Mouse (Mus musculus): Measurements from ENCODE around the gene Pxdn. TPM values are rescaled to one million over a fixed set of nuclear protein-coding genes. Genes with fewer than 3 reads are reported as not detected.

The Pxdn gene
- polyA plus RNA-seq, 1 experiment: 50.5 TPM

- no peak overlapping the region for H3K4me2 ChIP-seq (ENCODE audit: low read depth)
- H3ac ChIP-seq (ENCODE audit: control insufficient read depth, insufficient read length): no peak overlapping the region
- no peak for TF ChIP-seq REST (IDR thresholded peaks at IDR 0.05; ENCODE audit: insufficient read depth, insufficient read length)
- TF ChIP-seq POLR2A (IDR thresholded peaks at IDR 0.05; ENCODE audit: insufficient read length, low read depth): no peak
- no peak for TF ChIP-seq MYOG (IDR thresholded peaks at IDR 0.05; ENCODE audit: control insufficient read depth in 1 of 3, insufficient read depth in 1 of 3, insufficient read length in 2 of 3, low read depth in 2 of 3)
- no peak for TF ChIP-seq TCF12 (IDR thresholded peaks at IDR 0.05; ENCODE audit: insufficient read depth, poor library complexity, severe bottlenecking)
- no peak for TF ChIP-seq MAX (IDR thresholded peaks at IDR 0.05; ENCODE audit: low read depth)
- TF ChIP-seq POLR2AphosphoS2 (IDR thresholded peaks at IDR 0.05; ENCODE audit: insufficient read length, low read depth): no peak
- TF ChIP-seq MYOD1 (IDR thresholded peaks at IDR 0.05; ENCODE audit: control insufficient read depth in 1 of 3, insufficient read length in 2 of 3, low read depth in 2 of 3): no peak
- TF ChIP-seq USF1 (IDR thresholded peaks at IDR 0.05; ENCODE audit: low read depth): no peak
- no peak for TF ChIP-seq CEBPB (IDR thresholded peaks at IDR 0.05; ENCODE audit: insufficient read depth, poor library complexity, severe bottlenecking)
- no peak for TF ChIP-seq SRF (IDR thresholded peaks at IDR 0.05; ENCODE audit: control insufficient read depth, insufficient read length, low read depth)
- no peak for TF ChIP-seq E2F4 (IDR thresholded peaks at IDR 0.05; ENCODE audit: insufficient read depth)
- H3K27me3 ChIP-seq (ENCODE audit: control insufficient read depth, insufficient read depth, insufficient read length): no peaks in the 10 kb centered on the region
- H3K36me3 ChIP-seq (ENCODE audit: control insufficient read depth, insufficient read depth): peaks cover 27% of the 10 kb centered on the region
- no peaks in the 10 kb centered on the region for H3K79me2 ChIP-seq (ENCODE audit: control insufficient read depth, insufficient read depth)
- H3K4me3 ChIP-seq: no peak overlapping the region
These were observed 78.1 kb downstream of the Pxdn start for GRCm38 (mm10) chr12:30015501-30015900.

GRCm38 (mm10) chr12:30017131-30017530 is 79.7 kb downstream of the Pxdn start:
- Histone ChIP-seq H3K4me3 (no peak overlapping the region), H3K27me3 (ENCODE audit: control insufficient read depth, insufficient read depth, insufficient read length) (no peaks in the 10 kb centered on the region), H3ac (ENCODE audit: control insufficient read depth, insufficient read length) (no peak overlapping the region), H3K36me3 (ENCODE audit: control insufficient read depth, insufficient read depth) (peaks cover 20% of the 10 kb centered on the region), H3K4me2 (ENCODE audit: low read depth) (no peak overlapping the region), H3K79me2 (ENCODE audit: control insufficient read depth, insufficient read depth) (no peaks in the 10 kb centered on the region)
- TF ChIP-seq MYOG (IDR thresholded peaks at IDR 0.05; ENCODE audit: control insufficient read depth in 1 of 3, insufficient read depth in 1 of 3, insufficient read length in 2 of 3, low read depth in 2 of 3): no peak
- no peak for TF ChIP-seq TCF12 (IDR thresholded peaks at IDR 0.05; ENCODE audit: insufficient read depth, poor library complexity, severe bottlenecking)
- no peak for TF ChIP-seq SRF (IDR thresholded peaks at IDR 0.05; ENCODE audit: control insufficient read depth, insufficient read length, low read depth)
- no peak for TF ChIP-seq MYOD1 (IDR thresholded peaks at IDR 0.05; ENCODE audit: control insufficient read depth in 1 of 3, insufficient read length in 2 of 3, low read depth in 2 of 3)
- no peak for TF ChIP-seq POLR2A (IDR thresholded peaks at IDR 0.05; ENCODE audit: insufficient read length, low read depth)
- no peak for TF ChIP-seq POLR2AphosphoS2 (IDR thresholded peaks at IDR 0.05; ENCODE audit: insufficient read length, low read depth)
- no peak for TF ChIP-seq TCF3 (IDR thresholded peaks at IDR 0.05; ENCODE audit: insufficient read length, low read depth)
- no peak for TF ChIP-seq USF1 (IDR thresholded peaks at IDR 0.05; ENCODE audit: low read depth)
- no peak for TF ChIP-seq MAX (IDR thresholded peaks at IDR 0.05; ENCODE audit: low read depth)
- TF ChIP-seq CEBPB (IDR thresholded peaks at IDR 0.05; ENCODE audit: insufficient read depth, poor library complexity, severe bottlenecking): no peak
- TF ChIP-seq REST (IDR thresholded peaks at IDR 0.05; ENCODE audit: insufficient read depth, insufficient read length): no peak
- no peak for TF ChIP-seq E2F4 (IDR thresholded peaks at IDR 0.05; ENCODE audit: insufficient read depth)

DNA sequence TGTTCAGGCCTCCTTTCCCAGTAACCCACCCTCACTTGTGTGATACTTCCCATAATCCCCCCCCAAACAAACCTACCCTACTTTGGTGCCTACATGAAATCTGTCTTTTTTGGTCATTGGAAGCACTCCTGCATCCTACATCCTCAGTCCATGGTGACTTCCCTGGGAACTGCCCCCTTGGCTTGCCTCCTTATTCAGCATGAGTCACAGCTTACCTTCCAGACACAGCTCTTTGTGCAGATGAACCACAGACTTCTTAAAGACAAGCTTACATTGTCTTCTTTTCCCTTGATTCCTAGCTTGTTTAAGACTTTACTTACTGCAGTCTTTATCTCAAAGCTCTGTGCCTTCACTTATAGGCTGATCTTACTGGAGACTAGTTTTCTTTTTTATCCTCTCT is 83.0 kb downstream of the Pxdn start:
- TF ChIP-seq TCF3 (IDR thresholded peaks at IDR 0.05; ENCODE audit: insufficient read length, low read depth) (no peak), TCF12 (IDR thresholded peaks at IDR 0.05; ENCODE audit: insufficient read depth, poor library complexity, severe bottlenecking) (no peak), MAX (IDR thresholded peaks at IDR 0.05; ENCODE audit: low read depth) (no peak), MYOD1 (IDR thresholded peaks at IDR 0.05; ENCODE audit: control insufficient read depth in 1 of 3, insufficient read length in 2 of 3, low read depth in 2 of 3) (no peak)
- Histone ChIP-seq H3ac (ENCODE audit: control insufficient read depth, insufficient read length) (no peak overlapping the region), H3K27me3 (ENCODE audit: control insufficient read depth, insufficient read depth, insufficient read length) (no peaks in the 10 kb centered on the region), H3K36me3 (ENCODE audit: control insufficient read depth, insufficient read depth) (peaks cover 7% of the 10 kb centered on the region), H3K4me3 (no peak overlapping the region), H3K79me2 (ENCODE audit: control insufficient read depth, insufficient read depth) (no peaks in the 10 kb centered on the region), H3K4me2 (ENCODE audit: low read depth) (peak overlapping the region; percentile 34)

GRCm38 (mm10) chr12:30023491-30023890 is 86.1 kb downstream of the Pxdn start:
- TF ChIP-seq MYOG (IDR thresholded peaks at IDR 0.05; ENCODE audit: control insufficient read depth in 1 of 3, insufficient read depth in 1 of 3, insufficient read length in 2 of 3, low read depth in 2 of 3) (no peak), MAX (IDR thresholded peaks at IDR 0.05; ENCODE audit: low read depth) (no peak), REST (IDR thresholded peaks at IDR 0.05; ENCODE audit: insufficient read depth, insufficient read length) (no peak), SRF (IDR thresholded peaks at IDR 0.05; ENCODE audit: control insufficient read depth, insufficient read length, low read depth) (no peak), USF1 (IDR thresholded peaks at IDR 0.05; ENCODE audit: low read depth) (no peak), POLR2A (IDR thresholded peaks at IDR 0.05; ENCODE audit: insufficient read length, low read depth) (no peak), CEBPB (IDR thresholded peaks at IDR 0.05; ENCODE audit: insufficient read depth, poor library complexity, severe bottlenecking) (no peak), MYOD1 (IDR thresholded peaks at IDR 0.05; ENCODE audit: control insufficient read depth in 1 of 3, insufficient read length in 2 of 3, low read depth in 2 of 3) (no peak), TCF12 (IDR thresholded peaks at IDR 0.05; ENCODE audit: insufficient read depth, poor library complexity, severe bottlenecking) (no peak), POLR2AphosphoS2 (IDR thresholded peaks at IDR 0.05; ENCODE audit: insufficient read length, low read depth) (no peak), E2F4 (IDR thresholded peaks at IDR 0.05; ENCODE audit: insufficient read depth) (no peak), TCF3 (IDR thresholded peaks at IDR 0.05; ENCODE audit: insufficient read length, low read depth) (no peak)
- Histone ChIP-seq H3K79me2 (ENCODE audit: control insufficient read depth, insufficient read depth) (no peaks in the 10 kb centered on the region), H3K4me3 (no peak overlapping the region), H3K27me3 (ENCODE audit: control insufficient read depth, insufficient read depth, insufficient read length) (no peaks in the 10 kb centered on the region), H3ac (ENCODE audit: control insufficient read depth, insufficient read length) (no peak overlapping the region), H3K4me2 (ENCODE audit: low read depth) (no peak overlapping the region), H3K36me3 (ENCODE audit: control insufficient read depth, insufficient read depth) (no peaks in the 10 kb centered on the region)

DNA sequence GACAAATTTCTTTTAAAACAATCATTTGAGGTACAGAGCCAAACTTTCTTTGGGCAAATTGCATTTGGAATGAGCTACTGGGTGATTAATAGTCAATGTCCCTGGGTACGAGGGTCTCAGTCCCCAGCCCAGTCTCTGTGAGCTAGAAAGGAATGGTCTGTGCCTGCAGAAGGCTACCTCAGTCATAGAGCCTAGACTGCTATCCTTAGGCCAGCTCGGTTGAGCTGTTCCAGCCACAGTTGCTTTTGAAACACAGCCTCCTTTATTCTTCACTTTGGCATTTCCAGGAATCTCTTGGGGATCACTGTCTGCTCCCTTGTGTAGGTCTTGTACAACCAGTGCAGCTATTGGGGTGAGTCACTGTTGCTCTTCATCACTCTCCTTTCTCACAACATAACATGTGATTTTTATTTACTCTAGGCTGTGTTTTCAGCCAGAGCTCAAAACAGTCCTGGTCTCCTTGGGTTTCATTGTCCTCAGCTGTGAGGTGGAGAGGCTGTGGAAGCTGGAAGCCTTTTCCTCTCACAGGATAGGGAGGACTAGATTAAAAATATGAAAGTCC is 86.9 kb downstream of the Pxdn start:
- H3K27me3 ChIP-seq (ENCODE audit: control insufficient read depth, insufficient read depth, insufficient read length): no peaks in the 10 kb centered on the region
- no peak overlapping the region for H3ac ChIP-seq (ENCODE audit: control insufficient read depth, insufficient read length)
- no peak overlapping the region for H3K4me3 ChIP-seq
- H3K4me2 ChIP-seq (ENCODE audit: low read depth): no peak overlapping the region
- no peaks in the 10 kb centered on the region for H3K79me2 ChIP-seq (ENCODE audit: control insufficient read depth, insufficient read depth)
- TF ChIP-seq MAX (IDR thresholded peaks at IDR 0.05; ENCODE audit: low read depth) (no peak), POLR2A (IDR thresholded peaks at IDR 0.05; ENCODE audit: insufficient read length, low read depth) (no peak), E2F4 (IDR thresholded peaks at IDR 0.05; ENCODE audit: insufficient read depth) (no peak), CEBPB (IDR thresholded peaks at IDR 0.05; ENCODE audit: insufficient read depth, poor library complexity, severe bottlenecking) (no peak), MYOG (IDR thresholded peaks at IDR 0.05; ENCODE audit: control insufficient read depth in 1 of 3, insufficient read depth in 1 of 3, insufficient read length in 2 of 3, low read depth in 2 of 3) (no peak), SRF (IDR thresholded peaks at IDR 0.05; ENCODE audit: control insufficient read depth, insufficient read length, low read depth) (no peak), MYOD1 (IDR thresholded peaks at IDR 0.05; ENCODE audit: control insufficient read depth in 1 of 3, insufficient read length in 2 of 3, low read depth in 2 of 3) (no peak), USF1 (IDR thresholded peaks at IDR 0.05; ENCODE audit: low read depth) (no peak), TCF3 (IDR thresholded peaks at IDR 0.05; ENCODE audit: insufficient read length, low read depth) (no peak), REST (IDR thresholded peaks at IDR 0.05; ENCODE audit: insufficient read depth, insufficient read length) (no peak), POLR2AphosphoS2 (IDR thresholded peaks at IDR 0.05; ENCODE audit: insufficient read length, low read depth) (no peak)
- no peaks in the 10 kb centered on the region for H3K36me3 ChIP-seq (ENCODE audit: control insufficient read depth, insufficient read depth)

Measured in myocyte (in vitro differentiated cells).